Mouse (Mus musculus) bone marrow, adult 2 months (tissue): ENCODE results near the gene Gbp7.

ENCODE experiments used
- CTCF ChIP-seq: fragments of 200-500 bp; IDR thresholded peaks from 2 replicates; pipeline ENCODE4 v1.5.1; 2011; ENCODE audit warnings: low read length, control low read depth; ENCODE audit not compliant: control insufficient read depth, insufficient read depth
- POLR2A ChIP-seq: fragments of 200-500 bp; IDR thresholded peaks from 2 replicates; pipeline ENCODE4 v1.6.1; 2011; ENCODE audit warnings: low read depth, mild to moderate bottlenecking, control low read depth, low read length, borderline replicate concordance; ENCODE audit not compliant: control insufficient read depth

DNA sequence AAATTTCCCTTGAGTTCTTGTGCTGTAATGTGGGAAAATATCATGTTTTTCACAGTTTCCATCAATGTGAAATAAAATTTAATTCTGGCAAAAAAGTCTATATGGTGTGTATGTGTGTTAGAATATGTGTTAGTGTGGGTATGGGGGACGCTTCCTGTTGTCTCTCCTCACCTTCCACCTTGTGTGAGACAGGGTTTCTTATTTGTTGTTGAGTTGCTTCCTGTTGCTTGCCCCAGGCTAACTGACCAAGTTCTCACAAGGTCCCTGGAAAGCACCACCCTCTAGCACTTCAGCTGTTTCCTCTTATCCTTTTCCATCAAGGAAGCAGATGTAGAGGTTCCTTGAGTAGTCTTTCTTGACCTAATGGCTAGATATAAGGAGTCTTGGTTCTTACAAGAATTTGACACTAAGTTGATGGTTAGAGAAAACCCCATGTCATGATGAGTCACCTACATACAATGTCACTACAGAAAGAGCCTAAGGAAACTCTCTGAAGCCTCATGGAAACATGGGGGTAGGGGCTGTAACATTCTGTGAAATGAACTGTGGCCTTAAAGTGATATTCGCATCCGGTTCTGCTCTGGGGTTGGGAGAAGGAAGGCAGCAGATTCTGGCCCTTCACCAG lies 20.0 kb downstream of the Gbp7 start:
- TF ChIP-seq CTCF (no peak), POLR2A (no peak)
